Mouse (Mus musculus) cerebellum, adult (tissue): ENCODE data around the gene Dnhd1.
"Not testable (repeated sequence)": the region's sequence is repeated elsewhere in the genome, so short reads cannot be mapped to it uniquely, and the experiment has no call there.

ENCODE experiments used
- ATAC-seq: cut with Nextera tagmentation; 2 replicates; pipeline ENCODE4 v1.9.2; 2017; ENCODE audit warnings: mild to moderate bottlenecking, moderate library complexity, mixed read lengths; ENCODE audit not compliant: insufficient number of reproducible peaks, low FRiP score, low TSS enrichment

Gene Dnhd1

GRCm38 (mm10) chr7:105737648-105738047, 87.0 kb downstream of the Dnhd1 start:
- no peak for ATAC-seq

GRCm38 (mm10) chr7:105738286-105738685, 87.7 kb downstream of the Dnhd1 start:
- no peak for ATAC-seq

GRCm38 (mm10) chr7:105738948-105739347, 88.3 kb downstream of the Dnhd1 start:
- ATAC-seq: no peak

DNA sequence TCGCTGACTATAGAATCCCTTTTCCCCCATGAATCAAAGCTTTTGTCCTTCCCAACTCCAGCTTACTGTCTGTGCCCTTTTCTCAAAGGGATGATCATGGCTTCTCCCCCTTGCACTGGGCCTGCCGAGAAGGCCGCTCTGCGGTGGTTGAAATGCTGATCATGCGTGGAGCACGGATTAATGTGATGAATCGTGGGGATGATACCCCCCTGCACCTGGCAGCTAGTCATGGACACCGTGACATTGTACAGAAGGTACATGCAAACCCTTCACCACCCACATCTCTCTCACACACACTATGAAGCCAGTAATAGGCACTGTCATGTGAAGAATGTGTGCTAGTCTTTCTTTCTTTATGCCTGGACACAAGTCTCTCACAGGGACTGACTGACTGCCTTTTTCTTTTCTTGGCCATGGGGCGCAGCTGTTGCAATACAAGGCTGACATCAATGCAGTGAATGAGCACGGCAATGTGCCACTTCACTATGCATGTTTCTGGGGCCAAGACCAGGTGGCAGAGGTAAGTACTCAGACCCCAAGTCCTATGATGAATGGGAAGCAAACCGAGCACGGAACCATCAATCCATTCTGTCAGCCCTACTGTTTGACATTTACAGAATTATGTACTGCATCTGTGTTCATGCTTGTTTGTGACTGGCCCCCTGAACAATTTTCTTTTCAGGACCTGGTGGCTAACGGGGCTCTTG, 89.6 kb downstream of the Dnhd1 start:
- no peak for ATAC-seq

- ATAC-seq: no peak
Measured at GRCm38 (mm10) chr7:105740851-105741250, 90.2 kb downstream of the Dnhd1 start.

GRCm38 (mm10) chr7:105741978-105742377, 91.4 kb downstream of the Dnhd1 start:
- ATAC-seq: no peak

DNA sequence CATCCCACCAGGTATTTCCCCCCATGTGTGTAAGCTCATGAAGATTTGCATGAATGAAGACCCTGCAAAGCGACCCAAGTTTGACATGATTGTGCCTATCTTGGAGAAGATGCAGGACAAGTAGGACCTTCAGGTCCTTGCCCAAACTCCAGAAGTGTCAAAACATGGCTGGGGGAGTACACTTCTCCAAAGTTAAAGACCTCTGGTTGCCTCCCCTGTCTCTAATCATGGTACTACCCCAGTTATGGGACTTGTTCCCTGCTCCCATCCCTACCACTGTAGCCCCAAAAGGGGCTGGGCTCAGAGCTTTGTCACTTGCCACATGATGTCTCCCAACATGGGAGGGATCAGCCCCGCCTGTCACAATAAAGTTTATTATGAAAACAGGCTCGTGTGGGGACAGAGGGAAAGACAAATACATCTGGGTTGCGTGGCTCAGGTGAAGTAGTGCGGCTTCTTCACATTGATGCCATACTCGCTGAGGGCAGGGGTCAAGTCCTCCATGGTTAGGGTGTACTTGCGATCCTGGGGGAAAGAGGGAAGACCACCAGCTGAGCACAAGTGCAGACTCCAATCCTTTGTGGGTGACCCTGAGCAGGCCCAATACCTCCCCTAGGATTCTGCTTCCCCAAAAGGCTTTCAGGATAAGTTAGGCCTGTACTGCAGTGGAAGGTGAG, 92.0 kb downstream of the Dnhd1 start:
- not testable (repeated sequence) for ATAC-seq

DNA sequence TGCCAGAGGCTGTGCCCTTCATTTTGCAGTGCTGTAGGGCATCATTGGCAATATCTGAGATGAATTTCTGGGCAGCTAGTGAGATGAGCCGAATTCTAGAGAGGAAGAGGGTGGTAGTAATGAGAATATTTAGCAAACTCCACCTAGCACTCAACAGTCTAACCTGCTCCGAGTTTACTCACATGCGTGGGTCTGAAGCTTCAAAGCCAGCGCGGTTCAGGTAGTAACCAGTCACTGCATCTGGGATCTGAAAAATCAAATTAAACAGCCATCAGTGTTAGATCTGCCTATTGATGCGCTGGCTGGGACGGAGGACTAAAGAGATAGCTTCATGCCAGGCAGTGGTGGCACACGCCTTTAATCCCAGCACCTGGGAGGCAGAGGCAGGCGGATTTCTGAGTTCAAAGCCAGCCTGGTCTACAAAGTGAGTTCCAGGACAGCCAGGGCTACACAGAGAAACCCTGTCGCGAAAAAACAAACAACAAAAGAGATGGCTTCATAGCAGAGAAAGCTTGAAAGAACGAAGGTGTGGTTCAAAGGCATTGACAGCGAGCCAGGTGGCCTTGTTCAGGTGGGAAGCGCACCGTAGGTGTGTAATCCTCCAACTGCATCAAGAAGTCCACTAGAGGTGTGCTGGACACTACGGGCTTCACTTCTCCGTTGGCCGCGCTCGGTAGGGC, 92.8 kb downstream of the Dnhd1 start:
- not testable (repeated sequence) for ATAC-seq

- ATAC-seq: peak; percentile 97
Measured at GRCm38 (mm10) chr7:105743926-105744590, 93.4 kb downstream of the Dnhd1 start, which contains the start of gene Taf10. TSS of gene Taf10 (minus strand) at chr7:105744361.

GRCm38 (mm10) chr7:105747776-105748175, 97.1 kb downstream of the Dnhd1 start:
- no peak for ATAC-seq

- peak; percentile 90 for ATAC-seq
Measured at GRCm38 (mm10) chr7:105751491-105752433, 101.1 kb downstream of the Dnhd1 start, which contains the start of gene Tpp1. TSS of gene Tpp1 (minus strand) at chr7:105752235.

DNA sequence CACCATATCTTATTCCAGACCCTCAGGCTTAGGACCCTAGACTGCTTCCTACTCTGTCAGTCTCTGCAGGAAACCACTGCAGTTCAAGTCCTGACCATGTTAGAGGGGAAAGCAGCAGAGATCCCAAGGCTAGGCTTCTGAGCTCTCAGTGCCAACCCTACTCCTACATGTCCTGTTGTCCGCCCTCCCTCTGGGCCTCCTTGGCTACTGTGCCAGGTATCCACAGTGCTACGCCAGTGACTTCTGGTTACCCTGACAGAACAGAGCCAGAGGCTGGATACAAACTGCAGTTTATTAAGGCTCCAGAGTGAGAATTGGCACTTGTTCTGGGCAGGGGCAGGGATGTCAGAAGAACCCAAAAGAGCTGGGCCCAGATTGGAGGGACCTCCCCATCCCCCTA, 102.1 kb downstream of the Dnhd1 start:
- peak; percentile 41; the same call in 1 of the 2 replicates for ATAC-seq

DNA sequence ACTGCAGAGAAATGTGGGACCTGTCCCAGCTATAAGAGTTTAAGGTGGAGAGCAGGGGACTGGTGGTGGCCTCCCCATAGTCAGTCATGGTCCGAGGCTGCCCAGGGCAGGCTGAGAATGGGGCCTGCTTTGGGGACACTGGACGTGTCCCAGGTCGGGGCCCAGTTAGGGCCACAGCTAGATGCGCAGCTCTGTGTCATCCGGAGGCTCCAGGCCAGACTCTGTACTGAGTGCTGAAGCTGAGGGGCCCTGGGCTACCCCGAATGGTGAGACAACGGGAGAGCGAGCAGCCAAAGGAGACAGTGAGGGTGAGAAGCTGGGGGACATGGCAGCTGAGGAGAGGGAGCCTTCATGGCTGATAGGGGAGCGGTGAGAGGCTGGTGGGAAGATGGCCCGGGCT, 102.7 kb downstream of the Dnhd1 start:
- no peak for ATAC-seq

DNA sequence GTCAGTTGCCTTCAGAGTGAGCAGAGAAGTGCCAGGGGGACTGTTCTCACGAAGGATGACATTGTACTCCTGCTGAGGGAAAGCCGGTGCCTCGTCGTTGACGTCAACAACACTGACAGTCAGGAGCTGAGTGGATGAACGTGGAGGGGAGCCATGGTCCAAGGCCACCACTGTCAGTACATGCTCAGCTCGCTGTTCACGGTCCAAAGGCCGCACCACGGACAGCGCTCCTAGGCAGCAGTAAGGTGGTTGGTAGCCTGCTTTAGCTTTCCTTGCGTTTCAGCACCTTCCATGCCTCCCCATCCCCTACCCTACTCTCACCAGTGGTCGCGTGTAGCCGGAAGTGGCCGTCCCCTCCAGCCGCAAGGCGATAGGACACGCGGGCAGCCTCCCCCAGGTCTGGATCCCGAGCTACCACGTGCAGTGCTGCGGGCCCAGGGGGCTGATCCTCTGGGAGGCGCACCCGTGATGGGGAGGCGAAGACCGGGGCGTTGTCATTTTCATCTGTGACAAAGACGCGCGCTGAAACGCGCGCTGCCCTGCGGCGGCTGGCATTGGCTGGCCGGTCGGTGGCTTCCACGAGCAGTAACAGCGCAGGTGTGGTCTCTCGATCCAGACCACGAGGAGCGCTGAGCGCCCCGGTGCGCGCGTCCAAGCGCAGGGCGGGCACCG, 111.3 kb downstream of the Dnhd1 start:
- no peak for ATAC-seq

GRCm38 (mm10) chr7:105762517-105763270, 112.1 kb downstream of the Dnhd1 start:
- no peak for ATAC-seq

DNA sequence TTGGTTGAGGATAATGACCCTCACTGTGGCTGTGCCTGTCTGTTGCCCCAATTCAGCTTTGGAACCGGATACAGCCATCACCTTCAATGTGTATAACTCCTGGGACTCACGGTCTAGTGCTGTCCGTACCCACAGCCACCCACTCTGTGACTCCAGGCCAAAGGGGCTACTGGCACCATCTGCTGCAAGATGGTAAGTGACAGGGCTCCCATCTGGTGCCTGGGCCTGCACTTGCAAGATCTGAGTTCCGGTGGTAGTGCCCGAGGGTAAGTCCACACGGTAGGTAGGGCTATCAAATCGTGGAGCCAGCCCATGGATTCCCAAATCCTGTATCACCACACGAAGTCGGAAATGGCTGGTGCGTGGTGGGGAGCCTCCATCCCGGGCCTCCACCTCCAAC, 113.7 kb downstream of the Dnhd1 start:
- ATAC-seq: no peak

DNA sequence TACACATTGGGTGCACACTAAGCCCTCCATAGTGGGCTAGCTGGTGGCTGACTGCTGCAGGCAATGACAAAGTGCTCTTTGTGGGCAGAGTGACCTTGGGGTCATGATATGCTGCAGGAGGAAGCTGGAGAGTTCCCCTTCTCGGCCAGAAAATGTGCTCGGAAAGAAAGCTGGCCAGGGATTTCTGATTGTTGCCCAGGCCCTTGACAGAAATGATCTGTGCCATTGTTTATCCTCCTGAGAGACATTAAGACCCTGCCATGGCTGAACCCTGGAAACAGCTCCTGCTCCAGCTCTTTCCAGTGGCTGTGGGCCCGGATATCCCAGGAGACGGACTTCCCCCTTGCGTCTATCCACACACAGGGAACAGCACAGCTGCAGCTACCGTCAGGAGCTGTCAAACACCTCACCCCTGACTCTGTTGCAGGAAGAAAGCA, 117.1 kb downstream of the Dnhd1 start:
- ATAC-seq: no peak

- ATAC-seq: no peak
Measured at GRCm38 (mm10) chr7:105769959-105770358, 119.3 kb downstream of the Dnhd1 start.
